Mouse (Mus musculus) heart, postnatal 25 days (tissue): ENCODE data around the gene Gse1. TPM values are rescaled to one million over a fixed set of nuclear protein-coding genes. Genes with fewer than 3 reads are reported as not detected.

Experiments
- DNase-seq: peaks from one replicate; pipeline ENCODE4 v3.0.0; 2022; ENCODE audit warnings: low spot score
- intact Hi-C: fragments of 180-260 bp; cut with DNase I; formaldehyde crosslinking; loops from one replicate; pipeline ENCODE4 v1.15.1; 2025
- total RNA-seq, 2 experiments: library from RNA; stranded (reverse); gene quantifications; 2 replicates each; pipeline ENCODE4 v1.2.3; 2021

Gse1 gene
- total RNA-seq, 2 experiments from 2014 or later = 20.1 to 25.9 TPM

DNA sequence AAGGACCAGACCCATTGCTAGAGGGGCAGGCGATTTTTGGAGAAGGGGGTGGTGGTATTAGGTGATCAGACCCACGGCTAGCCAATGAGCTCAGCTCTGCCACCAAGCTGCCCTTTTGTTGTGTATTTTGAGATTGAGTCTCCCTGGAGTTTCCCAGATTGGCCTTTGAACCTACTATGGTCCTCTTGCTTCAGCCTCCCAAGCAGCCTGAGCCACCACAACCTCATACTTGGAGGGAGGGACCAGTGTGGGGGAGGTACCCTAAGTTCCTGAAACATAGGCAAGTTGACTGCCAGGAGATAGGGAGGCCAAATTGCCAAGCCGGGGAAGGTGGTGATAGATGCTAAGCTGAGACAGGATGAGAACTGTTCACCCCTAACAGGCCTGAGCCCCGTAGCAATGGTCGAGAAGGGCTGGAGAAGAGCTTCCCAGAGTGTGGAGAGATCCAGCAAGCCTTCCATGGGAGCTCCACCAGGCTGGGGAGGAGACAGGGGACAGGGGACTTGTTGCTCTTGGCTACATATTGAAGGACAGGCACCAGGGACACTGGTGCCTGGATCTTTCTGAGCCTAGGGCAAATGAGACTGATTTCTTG, 282.7 kb downstream of the Gse1 start:
- no peak for DNase-seq
- intact Hi-C loops = no loop called here

DNA sequence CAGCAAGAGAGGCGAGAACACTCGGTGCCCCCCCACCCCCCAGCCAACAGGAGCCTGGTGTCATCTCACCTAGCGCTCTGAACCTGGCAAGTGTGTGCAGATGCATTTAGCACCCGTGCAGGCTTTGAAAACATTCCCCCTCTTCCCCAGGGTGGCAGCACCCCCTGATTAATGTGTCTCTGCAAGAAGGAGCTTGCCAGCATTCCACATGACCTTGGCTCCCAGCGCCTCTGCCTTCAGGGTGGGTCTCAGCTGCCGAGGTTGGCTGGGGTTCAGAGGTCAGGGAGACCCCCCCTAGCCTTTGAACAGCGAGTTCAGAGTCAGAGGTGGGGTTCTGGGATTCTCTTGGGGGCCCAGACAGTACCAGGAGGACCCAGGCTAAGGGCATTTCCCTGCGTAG, 283.5 kb downstream of the Gse1 start:
- intact Hi-C loops = no loop called here
- no peak for DNase-seq

DNA sequence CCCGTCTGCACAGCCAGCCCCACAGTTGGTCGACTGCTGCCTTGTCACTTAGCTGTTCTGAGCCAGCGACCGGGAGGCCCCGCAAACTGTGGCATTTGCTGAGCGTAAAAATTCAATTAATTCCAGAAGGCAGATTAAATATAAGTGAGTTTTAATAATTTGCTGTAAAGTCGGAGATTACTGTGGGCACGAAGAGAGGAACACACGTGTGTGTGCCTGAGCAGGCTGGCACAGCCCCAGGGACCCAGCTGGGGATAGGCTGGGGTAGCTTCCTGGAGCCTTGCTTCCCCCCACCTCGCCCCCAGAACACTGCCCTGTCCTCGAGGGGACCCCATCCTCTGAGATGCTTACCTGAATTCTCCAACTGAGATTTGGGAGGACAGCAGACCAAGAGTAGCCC, 284.1 kb downstream of the Gse1 start:
- DNase-seq = no peak
- intact Hi-C loops = no loop called here

DNA sequence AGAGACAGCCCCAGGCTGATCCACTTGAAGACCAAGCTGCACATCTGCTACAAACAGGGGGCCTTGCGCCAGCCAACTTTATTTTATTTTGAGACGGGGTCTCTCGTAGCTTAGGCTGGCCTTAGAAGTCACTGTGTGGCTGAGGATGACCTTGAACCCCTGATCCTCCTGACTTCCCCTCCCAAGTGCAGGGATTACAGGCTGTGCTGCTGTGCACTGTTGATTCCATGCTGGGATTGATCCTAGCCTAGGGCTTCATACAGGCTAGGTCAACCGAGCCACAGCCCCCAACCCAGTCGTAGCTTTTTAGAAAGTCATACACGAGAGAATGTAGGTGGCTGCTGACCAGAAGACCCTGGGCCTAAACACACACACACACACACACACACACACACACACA, 284.9 kb downstream of the Gse1 start:
- DNase-seq = no peak
- intact Hi-C loops = no loop called here

DNA sequence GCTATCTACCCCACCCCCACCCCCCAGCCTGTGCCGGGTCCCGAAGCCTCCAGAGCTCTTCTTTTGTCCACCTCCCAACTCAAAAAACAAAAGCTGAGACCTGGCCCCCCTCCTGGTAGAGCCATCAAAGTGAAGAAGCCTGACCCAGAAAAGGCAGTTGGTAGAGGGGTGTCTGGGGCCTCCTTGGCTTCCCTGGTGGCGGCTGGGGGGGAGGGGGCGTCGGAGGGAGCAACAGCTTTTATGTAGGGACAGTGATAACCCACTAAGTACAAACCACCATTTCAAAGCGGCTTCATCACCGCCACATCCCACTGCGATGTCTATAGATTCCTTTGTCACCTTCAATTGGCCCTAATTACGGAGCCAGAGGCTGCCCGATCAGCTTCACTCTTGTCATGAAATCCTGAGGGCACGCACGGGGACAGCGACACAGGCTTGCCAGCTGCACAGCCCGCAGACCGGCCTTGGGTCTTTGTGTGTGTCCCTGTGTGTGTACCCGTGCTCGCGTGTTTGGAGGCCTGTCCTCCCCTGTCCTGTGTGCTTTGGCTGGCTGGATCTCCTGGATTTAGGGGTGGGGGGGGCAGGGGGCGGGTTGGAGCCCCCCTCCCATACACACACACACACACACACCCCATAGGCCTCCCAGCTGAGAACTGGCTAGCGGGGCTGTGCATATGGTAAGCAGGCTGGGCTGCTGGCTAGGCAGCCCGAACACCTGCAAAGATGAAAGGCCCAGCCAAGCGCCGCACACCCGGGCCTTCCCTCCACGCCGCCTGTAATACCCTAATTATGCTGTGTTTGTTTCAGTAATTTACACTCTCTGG, 285.6 kb downstream of the Gse1 start:
- intact Hi-C loops = no loop called here
- no peak for DNase-seq

- intact Hi-C loops = no loop called here
- DNase-seq = no peak
Measured at GRCm38 (mm10) chr8:120515214-120515613, 287.0 kb downstream of the Gse1 start.

GRCm38 (mm10) chr8:120515650-120516049, 287.4 kb downstream of the Gse1 start:
- no peak for DNase-seq
- intact Hi-C loops = no loop called here

DNA sequence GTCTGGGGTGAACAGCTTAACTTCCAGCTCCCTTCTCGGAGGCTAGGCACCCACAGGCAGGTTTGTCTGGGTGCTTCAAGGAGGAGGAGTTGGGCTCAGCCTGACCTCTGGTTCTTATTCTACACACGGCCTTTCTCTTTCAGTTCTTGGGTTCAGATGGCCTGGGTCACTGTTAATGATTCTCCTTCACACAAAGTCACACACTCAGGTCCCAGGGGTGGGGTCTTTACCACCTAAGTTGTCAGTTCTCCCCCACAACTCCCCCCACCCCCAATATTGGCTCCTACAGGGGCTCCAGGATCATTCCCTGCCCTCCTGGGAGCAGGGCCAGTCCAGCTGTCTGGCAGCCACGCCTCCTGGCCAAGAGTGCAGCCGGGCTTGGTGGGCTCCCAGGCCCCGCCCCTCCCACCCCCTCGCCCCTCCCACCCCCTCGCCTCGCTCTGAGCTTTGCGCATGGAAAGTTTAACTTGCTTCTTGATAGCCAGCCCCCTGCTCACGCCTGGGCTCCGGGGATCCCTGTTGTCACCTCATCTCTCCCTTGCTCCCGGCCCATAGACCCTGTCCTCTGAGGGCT, 288.0 kb downstream of the Gse1 start:
- no peak for DNase-seq
- intact Hi-C loops = no loop called here

GRCm38 (mm10) chr8:120517666-120518410, 289.6 kb downstream of the Gse1 start:
- intact Hi-C loops = no loop called here
- DNase-seq = no peak

DNA sequence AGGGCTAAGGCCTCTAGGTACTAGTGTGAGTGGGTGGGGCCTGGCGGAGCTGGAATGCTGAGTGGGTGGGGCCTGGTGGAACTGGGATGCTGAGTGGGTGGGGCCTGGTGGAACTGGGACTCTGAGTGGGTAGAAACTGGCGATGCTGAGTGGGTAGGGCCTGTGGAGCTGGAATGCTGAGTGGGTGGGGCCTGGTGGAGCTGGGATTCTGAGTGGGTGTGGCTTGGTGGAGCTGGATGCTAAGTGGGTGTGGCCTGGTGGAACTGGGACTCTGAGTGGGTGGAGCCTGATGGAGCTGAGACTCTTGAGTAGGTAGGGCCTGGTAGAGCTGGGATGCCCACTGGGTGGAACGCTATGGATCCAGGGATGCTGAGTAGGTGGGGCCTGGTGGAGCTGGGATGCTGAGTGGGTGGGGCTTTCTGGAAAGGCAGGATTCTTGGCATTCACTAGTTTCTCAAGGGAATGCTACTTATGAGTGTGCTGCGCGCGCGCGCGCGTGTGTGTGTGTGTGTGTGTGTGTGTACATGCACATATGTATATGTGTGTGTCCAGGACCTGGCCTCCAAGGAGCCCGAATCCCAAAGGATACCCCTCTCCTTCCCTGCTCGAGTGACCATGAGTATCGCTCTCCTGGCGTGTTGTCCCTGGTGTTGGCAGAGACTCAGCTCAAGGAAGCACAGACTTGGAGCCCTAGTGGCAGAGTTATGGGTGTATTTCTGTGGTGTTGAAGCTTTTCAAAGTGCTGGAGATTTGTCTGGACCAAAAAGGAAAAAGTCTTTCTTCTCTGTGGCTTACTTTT, 290.7 kb downstream of the Gse1 start:
- intact Hi-C loops = no loop called here
- no peak for DNase-seq

DNA sequence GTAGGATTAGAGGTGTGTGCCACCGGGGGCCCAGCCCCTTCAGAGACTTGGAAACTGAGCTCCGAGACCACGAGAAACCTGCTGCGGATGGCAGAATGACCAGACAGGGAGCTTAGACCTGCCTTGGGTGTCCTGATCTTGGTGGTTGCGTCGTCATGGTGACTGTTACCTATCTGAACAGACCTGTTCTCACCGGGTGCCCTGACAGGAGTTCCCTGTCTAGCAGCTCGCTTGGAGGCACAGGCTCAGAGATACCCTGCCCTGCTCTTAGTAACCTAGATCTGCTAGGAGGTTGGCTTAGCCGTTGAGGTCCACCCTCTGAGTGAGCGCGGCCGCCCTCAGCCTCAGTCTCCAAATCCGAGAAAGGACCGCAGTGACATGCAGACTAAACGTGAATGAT, 292.0 kb downstream of the Gse1 start:
- intact Hi-C loops = no loop called here
- DNase-seq = no peak

DNA sequence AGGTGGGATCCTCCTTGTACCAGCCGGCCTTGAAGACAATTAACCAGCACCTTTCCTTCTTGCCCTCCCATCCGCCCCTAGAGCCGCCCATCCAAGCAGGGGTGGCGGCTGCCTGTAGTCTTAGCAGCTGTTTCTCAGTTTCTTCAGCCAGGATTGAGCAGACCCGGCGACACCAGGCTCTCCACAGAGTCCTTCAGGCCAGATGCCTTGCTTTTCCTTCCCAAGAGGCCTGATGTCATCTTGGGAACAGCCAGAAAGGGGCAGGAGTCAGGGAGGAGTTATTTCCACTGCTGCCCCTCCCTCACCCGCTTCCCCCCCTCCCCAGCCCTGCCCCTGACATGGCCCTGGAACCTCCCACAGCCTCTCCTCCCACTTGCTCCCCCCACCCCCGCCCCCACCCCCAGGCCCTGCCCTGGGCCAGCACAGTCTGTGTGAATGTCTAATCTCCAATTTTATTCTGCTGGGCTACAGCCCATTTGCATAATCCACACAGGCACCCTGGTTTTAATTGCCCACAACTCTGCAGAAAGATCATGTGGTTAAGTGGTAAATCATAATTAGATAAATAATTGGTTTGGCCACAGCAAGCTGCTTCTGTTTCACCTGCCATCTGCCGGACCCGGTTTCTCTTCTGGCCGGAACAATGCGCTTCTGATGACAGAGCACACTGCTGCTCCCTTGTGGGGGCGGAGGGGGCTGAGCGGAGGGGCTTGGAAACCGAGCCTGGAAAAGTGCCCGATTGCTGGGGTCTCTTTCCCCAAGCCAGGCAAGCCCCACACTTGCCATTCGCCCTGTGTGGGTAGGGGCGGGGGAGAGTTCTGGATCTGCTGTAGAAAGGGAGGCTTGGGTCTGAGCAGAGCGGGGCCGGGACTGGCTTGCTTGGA, 292.7 kb downstream of the Gse1 start:
- no peak for DNase-seq
- intact Hi-C loops = no loop called here

- DNase-seq = no peak
- intact Hi-C loops = no loop called here
Measured at GRCm38 (mm10) chr8:120521591-120521965, 293.3 kb downstream of the Gse1 start.

DNA sequence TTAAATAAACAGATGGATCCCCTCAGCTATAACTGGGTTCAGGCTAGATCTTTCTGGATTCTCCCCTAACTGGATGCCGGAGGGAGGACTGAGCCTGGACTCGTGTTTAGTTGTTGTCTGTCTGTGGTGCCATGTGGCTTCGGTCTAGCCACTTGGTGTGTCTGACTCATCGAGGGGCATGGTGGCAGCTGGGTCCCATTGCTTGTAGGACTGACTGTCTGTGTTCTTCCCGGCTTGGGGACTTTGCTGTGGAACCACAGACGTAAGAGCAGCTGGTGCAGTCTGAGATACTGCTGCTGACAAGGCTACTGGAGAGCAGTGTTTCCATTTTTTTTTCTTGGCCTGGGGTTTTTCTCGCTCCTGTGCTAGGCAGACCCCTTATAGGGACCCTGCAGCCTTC, 295.4 kb downstream of the Gse1 start:
- no peak for DNase-seq
- intact Hi-C loops = no loop called here

GRCm38 (mm10) chr8:120525135-120525534, 296.9 kb downstream of the Gse1 start:
- DNase-seq = no peak
- intact Hi-C loops = no loop called here

GRCm38 (mm10) chr8:120525832-120526231, 297.6 kb downstream of the Gse1 start:
- no peak for DNase-seq

GRCm38 (mm10) chr8:120526577-120526976, 298.3 kb downstream of the Gse1 start:
- DNase-seq = no peak
- intact Hi-C loops = no loop called here

More at GRCm38 (mm10) chr8:120525832-120526231, 297.6 kb downstream of the Gse1 start:
- intact Hi-C loops = no loop called here

GRCm38 (mm10) chr8:120528332-120528731, 300.1 kb downstream of the Gse1 start:
- intact Hi-C loops = no loop called here
- no peak for DNase-seq

- DNase-seq = no peak
- intact Hi-C loops = no loop called here
Measured at GRCm38 (mm10) chr8:120529226-120529625, 301.0 kb downstream of the Gse1 start.
